Mouse (Mus musculus): Measurements from ENCODE around the gene Susd6.
A peak's percentile ranks its signal among the peaks of the same experiment; 100 is the strongest.

Susd6 gene

DNA sequence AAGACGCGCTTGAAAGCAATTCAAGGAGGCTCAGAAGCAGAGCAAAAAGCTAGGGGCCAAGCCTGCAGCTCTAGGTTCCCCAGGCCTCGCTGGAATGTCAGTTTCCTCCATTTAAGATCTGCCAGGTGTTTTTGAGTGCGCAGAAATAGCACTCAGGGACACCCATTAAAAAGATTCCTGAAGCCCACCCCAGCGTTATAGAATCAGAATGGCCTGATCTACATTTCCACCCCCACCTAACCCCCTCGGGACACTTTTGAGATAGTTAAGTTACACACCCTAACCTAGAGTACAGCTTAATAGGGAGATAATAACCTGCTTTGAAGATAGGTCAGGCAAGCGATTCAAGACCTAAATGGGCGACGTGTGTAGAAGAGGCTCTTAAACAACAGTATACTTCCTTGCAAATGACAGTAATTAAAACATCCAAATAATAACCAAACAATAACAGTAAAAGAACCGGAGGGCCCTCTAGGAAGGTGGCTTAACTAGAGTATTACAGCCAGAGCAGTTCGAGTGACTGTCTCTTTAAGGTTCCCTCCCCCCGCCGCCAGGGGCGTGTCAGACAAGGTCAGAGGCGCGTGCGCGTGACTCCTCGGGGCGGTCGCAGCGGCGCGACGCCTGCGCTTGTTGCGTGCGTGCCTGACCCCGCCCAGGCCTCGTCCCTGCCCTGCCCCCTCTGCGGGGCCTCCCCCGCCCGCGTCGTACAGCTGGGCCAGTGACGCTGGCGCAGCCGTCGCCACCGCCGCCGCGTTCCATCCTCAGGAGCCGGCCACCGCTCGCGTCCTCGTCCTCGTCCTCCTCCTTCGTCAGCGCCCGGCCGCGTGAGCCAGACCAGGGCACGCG, at the start of gene Susd6:
Susd6 (plus strand) TSS at position 662 of the 846 bp plus-strand sequence.
- DNase-seq = peak; percentile 98 to 99

DNA sequence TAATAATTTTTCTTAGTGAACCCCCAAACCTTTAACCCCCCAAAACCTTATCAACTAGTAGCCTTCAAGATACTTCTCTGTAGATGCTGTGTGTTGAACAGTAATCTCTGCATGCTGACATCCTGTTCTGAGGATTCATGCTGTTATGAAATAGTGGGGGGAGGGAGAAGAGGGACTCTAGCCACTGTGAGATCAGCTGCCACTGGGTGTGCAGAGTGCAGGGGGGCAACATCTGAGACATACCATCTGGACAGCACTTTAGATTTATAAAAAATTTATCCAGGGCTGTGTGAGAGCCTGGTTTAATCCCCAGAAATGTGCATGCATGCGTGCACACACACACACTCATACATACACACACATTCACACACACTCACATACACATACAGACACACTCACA, 45.7 kb upstream of the Susd6 start:
- DNase-seq = no peak

DNA sequence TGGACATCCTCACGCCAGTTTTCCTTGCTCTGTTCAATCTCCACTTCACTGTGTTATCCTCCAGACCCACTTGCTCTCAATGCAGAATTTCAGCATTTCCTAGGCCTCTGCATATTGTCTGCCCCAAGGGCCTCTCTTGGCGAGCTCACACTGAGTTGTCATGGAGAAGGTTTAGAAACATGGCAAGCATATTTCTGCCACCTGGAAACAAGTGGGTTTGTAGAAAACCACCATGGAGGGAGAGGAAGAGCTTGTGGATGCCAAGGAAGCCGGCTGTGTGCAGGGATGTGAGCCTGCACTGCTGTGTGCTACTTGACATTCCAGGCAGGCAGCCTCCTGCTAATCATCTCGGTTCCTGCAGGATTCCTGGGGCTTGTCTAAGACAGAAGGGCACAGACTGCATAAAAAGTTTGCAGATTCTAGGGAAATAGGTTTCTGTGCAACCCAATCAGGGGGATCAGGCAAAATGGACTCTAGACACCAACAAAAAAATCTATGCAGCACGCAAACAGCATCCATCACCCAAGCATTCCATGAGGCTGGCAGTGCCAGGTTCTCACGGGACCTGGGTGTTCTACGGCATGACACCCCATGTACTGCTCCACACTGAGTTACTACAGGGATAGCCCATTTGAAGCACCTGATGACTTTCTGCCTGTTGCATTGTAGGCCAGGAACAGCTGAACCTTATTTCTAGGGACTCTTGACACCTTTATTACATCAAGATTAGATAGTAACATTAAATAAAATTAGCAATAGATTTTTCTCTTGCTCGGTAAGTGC, 44.1 kb upstream of the Susd6 start:
- no peak for DNase-seq

DNA sequence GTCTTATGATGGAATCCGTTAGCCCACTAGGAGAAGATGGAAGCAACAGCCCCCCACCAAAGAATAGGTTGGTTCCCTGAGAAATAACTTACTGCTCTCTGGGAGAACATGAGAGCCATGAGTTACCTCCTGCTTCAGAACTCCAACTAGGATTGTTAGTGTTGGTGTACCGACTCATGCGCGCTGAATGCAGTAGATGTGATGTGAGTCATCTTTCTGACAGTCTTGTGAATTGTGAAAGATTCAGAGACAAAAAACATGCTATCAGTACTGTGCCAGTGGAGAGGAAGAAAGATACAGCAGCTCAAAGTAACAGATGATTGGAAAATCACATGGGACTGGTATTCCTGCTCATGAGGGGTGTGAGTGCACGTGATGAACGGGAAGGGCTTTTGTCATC, 38.8 kb upstream of the Susd6 start:
- no peak for DNase-seq

DNA sequence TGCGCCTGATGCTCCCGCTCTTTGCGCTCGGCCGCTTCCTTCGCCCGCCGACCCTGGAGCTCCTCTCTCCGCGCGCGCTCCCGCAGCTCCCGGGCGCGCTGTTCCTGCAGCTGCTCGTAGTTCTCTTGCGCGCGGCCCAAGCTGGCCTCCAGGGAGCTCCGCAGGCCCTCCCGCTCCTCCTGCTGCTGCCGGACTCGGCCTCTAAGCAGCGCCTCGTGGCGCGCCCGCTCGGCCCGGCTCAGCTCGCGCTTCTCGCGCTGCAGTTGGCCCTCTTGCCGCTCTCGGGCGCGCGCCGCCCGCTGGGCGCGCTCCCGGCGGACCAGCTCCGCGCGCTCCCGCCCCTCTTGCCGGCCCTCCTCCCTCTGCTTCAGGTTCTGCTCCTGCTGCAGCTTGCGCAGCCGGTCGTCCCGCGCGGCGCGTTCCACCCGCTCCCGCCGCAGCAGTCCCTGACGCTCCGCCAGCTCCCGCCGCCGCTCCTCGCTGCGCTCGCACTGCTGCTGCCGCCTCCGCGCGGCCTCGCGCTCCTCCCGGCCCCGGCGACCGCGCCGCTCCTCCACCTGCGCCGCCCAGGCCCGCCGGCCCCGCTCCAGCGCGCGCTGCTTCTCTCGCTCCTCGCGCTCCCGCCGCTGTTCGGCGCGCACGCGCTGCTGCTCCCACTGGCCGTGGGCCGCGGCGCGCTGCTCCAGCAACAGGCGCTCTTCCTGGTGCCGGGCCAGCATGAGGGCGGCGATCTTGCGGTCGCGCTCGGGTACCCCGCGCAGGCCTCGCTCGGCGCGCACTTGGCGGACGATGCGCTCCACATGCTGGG, 32.4 kb upstream of the Susd6 start:
- peak; percentile 56 to 62 for DNase-seq

DNA sequence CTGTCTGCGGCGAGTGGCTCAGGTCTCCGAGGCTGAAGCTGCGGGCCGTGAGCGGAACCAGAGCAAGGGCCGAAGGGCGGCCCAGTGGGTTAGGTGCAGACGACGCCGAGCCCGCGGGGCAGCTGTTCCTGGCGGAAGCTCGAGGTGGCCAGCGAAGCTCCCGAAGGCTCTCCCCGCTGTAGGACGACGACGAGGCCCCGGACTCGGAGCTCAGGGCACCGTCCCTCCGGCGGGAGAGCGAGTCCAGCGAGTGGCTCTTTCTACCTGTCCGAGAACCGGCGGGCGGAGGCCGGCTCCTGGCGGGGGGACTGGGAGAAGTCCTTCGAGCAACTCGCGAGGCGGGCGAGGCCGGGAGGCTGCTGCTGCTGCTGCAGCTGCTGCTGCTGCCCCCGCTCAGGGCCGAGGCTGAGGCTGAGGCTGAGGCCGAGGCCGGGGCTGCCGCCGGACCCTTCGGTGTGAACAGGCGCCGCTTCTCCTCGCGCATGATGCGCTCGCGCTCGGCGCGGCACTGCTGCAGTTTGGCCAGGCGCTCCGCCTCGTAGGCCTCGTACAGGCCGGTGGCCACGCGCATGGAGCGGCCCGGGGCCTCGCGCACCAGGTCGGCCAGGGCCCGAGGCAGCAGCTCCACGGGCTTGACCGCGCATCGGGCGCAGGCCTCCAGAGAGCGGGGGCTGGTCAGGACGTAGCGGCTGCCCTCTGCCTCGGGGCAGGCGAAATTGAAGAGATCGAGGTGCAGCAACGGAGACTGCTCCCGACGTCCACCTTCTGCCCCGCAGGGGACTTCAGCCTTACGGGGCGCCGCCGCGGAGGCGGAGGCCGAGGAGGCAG, 31.5 kb upstream of the Susd6 start:
- no peak for DNase-seq

DNA sequence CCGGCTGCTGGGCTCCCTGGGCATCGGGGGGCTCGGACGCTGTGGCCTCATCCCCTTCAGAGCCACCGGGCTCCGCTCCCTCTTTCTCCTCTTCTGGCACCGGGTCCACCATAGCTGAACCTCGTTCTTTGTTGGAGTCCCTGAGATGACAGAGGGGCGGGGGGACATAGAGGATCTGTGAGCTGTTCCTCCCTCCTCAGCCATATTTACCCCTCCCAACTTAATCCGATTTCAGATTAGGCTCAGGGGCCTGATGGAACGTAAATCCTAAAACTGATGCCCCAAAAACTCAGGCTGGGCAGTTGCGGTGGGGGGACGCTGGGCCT, 31.0 kb upstream of the Susd6 start:
- no peak for DNase-seq

DNA sequence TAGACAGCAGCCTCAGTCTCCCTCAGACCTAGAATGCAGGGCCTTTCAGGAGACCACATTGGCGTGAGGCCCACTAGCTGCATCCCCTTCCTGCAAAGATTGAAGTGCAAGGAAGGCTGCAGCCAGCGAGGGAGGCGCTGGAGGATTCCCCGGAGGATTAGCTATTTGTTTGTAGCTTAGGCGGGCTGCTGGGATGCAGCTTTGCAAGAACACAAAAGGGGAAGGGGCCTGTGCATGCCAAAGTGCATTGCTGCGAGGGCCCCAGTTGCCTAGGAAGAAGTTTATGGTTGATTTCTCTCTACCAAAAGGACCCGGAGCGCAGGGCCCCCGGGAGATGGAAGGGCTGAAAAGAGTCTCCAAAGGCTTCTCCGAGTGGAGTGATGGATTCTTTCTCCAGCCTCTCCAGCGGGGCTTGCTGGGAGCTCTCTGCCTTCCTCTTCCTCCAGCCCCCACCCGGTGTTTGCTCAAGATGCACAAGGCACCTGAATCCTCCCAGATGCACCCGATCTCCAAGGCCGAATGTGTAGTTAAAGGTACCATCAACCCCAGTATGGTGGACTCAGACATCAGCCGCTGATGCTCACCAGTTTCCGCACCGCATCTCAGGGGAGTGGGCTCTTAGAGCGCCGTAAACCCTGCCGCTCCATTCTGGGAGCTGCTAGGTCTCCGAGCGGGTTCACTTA, 30.5 kb upstream of the Susd6 start:
- no peak for DNase-seq

DNA sequence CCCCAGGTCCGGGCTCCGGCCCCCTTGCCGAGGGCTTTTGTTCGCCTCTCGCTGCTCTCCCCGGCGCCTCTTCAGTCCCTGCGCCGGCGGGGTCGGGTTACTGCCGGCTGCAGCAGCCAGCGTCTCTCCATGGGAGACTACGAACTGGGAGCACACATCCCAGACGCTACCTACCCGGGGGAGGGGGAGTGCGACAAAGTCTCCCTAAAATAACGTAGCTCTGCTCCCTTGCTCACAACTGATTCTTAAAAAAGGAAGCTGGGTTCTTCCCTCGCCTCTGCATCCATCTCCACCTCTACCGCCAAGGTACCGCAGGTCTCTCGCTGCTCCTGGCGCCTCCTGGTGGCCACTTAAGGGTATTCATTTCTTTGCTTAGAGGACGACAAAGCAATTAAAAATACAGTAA, 29.9 kb upstream of the Susd6 start, which contains the start of gene Ccdc177:
Ccdc177 (minus strand) TSS at position 292 of the 406 bp plus-strand sequence.
- peak; percentile 64 to 78 for DNase-seq

DNA sequence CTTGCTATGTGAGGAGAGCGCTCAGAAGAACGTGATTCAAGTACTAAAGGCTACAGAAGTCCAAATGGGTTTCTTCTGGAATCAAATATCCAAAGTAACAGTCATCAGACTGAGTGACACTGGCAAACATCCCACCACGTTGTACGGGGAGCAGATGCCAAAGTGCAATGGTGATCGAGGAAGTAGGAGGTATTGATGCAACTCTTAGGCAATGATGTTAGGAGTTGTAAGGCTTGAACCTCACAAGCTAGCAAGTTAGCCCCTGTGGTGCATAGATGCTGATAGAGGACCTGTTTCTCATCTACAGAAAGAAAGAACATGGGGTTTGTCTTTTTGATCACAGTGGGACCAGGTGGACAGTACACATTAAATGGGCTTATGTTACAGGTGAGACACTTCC, 27.3 kb upstream of the Susd6 start:
- DNase-seq = no peak

DNA sequence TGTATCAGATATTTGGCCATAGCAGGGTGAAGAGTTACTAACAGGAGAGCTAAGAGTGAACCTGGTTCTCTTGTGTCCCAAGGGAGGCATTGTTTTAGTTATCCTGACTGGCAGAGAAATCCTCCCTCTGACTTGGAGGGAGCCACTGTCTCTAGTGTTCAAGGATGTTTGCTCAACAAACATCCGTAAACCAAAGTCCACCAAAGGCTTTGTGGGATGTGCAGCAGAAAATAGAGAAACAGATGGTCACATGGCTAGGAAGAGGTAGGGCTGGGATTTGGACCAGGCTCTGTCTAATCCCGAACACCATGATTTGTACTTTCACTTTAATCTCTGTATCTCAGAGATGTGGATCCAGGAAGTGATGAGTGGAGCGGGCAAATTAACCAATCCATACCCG, 26.2 kb upstream of the Susd6 start:
- no peak for DNase-seq

DNA sequence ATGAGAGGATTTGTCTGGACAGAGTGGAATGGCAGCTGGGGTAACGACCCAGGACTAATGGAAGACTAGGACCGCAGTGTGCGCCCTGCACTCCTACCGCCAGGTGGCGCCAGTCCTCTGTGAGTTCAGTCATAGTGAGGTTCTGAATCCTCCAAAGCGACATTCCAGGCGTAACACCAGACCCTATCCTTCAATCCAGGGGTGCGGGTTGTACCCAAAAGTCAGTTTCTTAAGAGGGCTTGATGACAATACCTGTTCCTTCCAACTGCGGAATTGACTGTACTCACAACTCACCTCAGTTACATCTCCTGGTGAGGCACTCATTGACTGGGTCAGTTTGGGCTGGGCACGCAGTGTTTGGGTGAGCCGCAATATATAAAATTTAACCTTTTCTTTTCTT, 20.6 kb upstream of the Susd6 start:
- DNase-seq = peak; percentile 53 to 83

DNA sequence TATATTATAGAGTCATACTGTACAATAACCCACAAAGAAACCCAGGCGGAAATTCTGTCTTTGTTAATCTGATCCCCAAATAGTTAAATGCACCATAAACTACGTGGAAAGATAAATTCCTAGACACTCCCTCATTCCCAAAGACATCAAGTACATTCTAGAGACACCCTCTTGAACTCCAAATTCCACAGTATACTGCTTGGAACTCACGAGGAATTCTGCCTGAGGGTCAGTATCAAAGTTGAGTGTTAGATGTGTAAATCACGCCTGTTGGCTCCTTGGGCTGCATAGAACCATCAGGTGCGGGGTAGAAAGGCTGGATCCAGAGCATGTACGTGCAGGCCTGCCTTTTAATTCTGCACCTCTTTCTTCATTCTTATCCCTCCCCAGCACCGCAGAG, 15.5 kb upstream of the Susd6 start:
- no peak for DNase-seq

DNA sequence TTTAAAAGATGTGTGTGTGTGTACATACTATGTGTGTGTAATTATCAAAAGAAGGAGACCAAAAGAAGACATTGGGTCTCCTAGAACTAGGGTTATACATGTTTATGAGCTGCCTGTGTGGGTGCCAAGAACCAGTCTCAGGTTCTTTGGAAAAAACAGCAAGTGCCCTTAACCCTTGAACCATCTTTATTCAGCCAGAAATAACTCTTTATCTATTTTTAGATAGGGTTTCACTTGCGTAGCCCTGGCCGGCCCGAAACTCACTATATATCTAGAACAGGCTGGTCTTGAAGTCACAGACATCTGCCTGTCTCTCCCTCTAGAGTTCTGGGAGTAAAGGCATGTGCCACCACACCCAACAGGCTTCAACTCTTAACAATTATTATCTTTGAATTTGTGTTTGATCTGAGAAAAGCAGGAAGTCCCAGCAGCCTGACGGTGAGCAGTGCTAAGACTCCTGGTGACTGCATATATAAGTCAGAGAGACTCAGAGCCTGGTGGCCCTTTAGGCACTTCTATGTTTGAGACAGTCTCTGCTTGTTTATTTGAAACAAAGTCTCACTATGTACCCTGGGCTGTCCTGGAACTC, 14.2 kb upstream of the Susd6 start:
- no peak for DNase-seq

DNA sequence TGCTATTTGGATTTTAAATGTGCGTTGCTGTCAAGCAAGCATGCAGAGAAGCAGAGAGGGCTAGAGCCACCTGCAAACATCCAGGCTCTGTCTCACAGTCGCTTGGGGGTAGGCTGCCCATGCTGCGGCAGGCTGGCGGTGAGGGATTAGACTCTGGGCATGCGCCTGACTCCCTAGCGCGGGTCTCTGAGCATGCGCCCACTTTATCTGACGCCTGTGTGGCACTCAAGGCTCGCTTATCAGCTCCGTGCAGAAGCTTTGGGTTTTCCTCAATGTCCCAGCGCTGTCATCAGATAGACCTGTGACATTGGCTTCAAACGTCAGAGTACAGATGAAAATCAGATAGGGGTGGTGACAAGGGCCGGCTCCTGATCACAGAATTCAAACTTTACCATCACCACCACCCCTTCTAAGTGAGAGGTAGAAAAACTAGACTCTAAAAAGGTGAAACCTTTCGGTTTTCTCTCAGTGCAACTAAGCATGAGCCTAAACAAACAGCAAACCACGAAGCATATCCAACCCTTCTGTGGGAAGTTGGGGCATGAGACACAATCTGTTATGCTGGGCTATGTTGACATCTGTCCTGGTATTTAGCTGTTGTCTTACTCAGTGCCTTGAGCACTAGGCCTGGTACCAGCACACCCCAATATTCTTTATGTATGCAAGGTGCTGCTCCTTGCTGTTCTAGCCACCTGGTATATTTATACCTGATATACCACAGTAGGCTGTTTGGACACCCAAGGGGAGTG, 11.9 kb upstream of the Susd6 start:
- DNase-seq = no peak

DNA sequence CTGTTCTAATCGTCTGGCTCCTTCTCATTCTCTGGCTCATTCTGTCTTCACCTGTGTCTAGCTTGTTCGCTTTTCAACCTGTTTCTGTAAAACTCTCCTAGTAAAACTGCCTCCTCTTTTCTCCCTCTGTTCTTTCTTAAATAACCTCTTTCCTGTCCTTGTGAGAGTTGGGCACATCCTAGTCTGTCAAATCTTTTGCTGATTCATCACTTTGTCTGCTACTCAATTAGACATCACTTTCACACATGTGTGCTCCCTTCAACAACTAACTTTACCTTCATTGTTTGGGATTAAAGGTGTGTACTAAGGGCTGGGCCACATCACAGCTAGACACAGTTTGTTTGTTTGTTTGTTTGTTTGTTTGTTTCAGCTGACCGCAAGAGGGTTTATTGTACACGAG, 10.6 kb upstream of the Susd6 start:
- DNase-seq = no peak

DNA sequence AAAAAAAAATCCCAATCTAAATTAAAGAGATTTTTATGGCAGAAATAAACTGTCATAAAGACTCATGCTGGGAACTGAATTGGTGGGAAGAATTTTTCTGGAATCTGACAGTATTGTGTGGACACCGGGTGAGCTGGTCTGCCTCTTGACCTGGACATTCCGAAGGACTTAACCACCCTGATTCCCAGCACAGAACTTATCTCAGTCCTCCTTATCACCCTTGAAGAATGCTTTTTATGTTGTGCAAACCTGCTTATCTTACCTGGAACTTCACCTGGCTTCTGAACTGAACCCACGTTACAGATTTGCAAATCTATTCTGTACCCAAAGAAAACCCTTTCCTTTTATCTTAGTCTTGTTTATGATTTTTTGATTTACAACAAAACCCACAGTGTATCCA, 8.1 kb upstream of the Susd6 start:
- no peak for DNase-seq

DNA sequence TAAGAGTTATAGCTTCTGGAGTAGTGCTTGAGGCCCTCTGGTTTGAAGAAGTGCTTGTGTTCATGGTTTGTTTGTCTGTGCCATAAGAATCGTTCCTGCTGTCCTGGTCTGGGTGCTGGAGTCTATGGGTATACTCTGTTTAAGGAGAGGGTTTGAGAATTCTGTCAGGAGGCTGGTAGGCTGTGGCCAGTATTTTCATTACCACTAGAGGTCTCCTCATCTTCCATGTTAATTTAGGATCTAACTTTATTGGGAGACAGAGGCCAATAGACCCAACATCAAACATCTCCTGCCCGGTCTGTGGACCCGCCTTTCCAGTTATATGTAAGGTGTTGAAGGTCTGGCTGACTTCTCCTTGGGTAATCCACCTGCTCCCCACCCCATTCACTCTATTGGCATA, 7.4 kb upstream of the Susd6 start:
- no peak for DNase-seq

DNA sequence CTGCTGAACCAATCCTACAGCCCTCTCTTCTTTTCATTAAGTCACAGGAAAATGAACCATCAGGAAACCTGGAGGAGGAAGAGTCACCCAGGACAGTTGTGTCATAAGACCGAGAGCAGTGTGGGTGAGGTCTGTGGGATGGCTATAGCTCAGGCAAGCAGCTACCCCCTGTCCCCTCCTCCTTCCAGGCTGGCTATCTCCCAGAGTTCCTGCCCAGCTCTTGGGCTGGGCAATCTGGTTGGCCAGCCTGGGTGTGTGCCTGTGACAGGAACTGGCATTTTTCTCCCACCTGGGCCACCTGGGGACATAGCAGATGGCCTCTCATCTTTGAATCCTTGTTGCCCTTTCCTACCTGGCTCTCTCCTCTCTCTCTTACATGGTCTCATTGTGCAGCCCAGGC, 6.4 kb upstream of the Susd6 start:
- no peak for DNase-seq

DNA sequence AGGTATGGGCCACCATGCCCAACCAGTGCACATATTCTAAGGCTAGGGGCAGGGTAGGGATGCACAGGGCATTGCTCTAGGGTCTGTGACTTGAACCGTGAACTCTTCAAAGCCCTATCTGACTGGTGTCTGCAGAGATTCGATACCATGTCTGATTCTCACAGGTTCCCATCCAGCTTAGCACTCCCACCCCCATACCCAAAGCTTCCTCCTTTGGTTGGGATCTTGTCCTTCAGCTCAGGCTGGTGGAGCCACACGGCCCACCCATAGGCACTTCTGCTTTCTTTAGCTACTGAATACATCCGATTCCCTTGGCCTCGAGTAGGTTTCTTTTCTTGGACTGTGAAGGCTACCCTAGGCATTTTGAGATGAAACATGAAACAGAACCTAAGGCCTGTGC, 5.3 kb upstream of the Susd6 start:
- no peak for DNase-seq

DNA sequence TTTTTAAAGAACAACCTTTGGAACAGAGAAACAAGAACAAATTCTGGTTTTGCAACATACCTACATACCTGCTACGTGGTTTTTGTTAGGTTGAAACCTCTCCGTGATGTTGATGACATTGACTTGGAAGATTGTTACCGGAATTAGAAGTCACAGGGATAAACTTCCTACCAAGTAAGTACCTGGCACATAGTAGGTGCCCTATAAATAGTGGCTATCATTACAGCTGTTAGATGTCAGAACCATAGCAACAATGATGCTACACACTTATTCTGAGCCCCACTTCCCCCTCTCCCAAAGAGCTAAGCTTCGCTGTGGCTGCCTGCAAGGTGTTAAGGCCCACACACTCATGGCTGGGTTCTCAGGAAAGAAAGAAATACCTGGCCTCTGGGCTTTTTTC, 4.7 kb upstream of the Susd6 start:
- no peak for DNase-seq
